Mouse (Mus musculus) stomach, postnatal 0 days (tissue): Measurements from ENCODE around the gene Twf2. TPM values are rescaled to one million over a fixed set of nuclear protein-coding genes. Genes with fewer than 3 reads are reported as not detected.
A peak's percentile ranks its signal among the peaks of the same experiment; 100 is the strongest.

Experiments used
- ATAC-seq: fragments of 200-750 bp; cut with Nextera tagmentation; 2 replicates; pipeline ENCODE4 v1.8.0; 2017; ENCODE audit not compliant: low FRiP score, low TSS enrichment
- DNase-seq: peaks from one replicate; pipeline ENCODE4 v3.0.0-alpha.2; 2016; ENCODE audit warnings: low spot score
- H3K27ac ChIP-seq: fragments of 300-500 bp; sonication (generic); replicated peaks from 2 replicates; pipeline ENCODE4 v1.5.1; 2014; ENCODE audit warnings: mild to moderate bottlenecking, control low read depth
- H3K27me3 ChIP-seq: fragments of 300-500 bp; sonication (generic); 2 replicates; pipeline ENCODE4 v1.6.1; 2014; ENCODE audit warnings: low read length; ENCODE audit not compliant: control insufficient read depth, insufficient read depth
- H3K36me3 ChIP-seq: fragments of 300-500 bp; sonication (generic); 2 replicates; pipeline ENCODE4 v1.6.1; 2014; ENCODE audit warnings: low read length, mixed read lengths; ENCODE audit not compliant: control insufficient read depth, insufficient read depth
- H3K4me1 ChIP-seq: fragments of 300-500 bp; sonication (generic); replicated peaks from 2 replicates; pipeline ENCODE4 v1.6.1; 2014; ENCODE audit warnings: antibody characterized with exemption; ENCODE audit not compliant: control insufficient read depth, insufficient read depth
- H3K4me2 ChIP-seq: fragments of 300-500 bp; sonication (generic); replicated peaks from 2 replicates; pipeline ENCODE4 v1.6.1; 2014; ENCODE audit warnings: low read depth, mild to moderate bottlenecking, control low read depth, moderate library complexity
- H3K4me3 ChIP-seq: fragments of 300-500 bp; sonication (generic); 2 replicates; pipeline ENCODE4 v1.5.1; 2014; ENCODE audit warnings: low read depth, low read length, control low read depth
- H3K9ac ChIP-seq: fragments of 300-500 bp; sonication (generic); 2 replicates; pipeline ENCODE4 v1.6.1; 2014; ENCODE audit warnings: mild to moderate bottlenecking, low read length, control low read depth, mixed read lengths
- H3K9me3 ChIP-seq: fragments of 300-500 bp; sonication (generic); 2 replicates; pipeline ENCODE4 v1.6.1; 2016; ENCODE audit warnings: low read length; ENCODE audit not compliant: control insufficient read depth
- CTCF ChIP-seq: IDR thresholded peaks from 2 replicates; pipeline ENCODE4 v1.5.1; 2016; ENCODE audit warnings: antibody characterized with exemption, low read depth, mild to moderate bottlenecking, moderate library complexity
- EP300 ChIP-seq: optimal IDR thresholded peaks from 2 replicates; pipeline ENCODE3; 2016; ENCODE audit warnings: antibody characterized with exemption
- WGBS: fragments of 180-500 bp; shearing (Covaris S2); extraction: QIAGEN DNeasy Blood & Tissue Kit; methylation state at CpG from one replicate; pipeline ENCODE4 v1.1.7; 2014; 5-methylcytosine and 5-hydroxymethylcytosine counted together
- polyA plus RNA-seq: library from polyadenylated mRNA; unstranded; fragments of >200 nt; fragmentation: Nextera tagmentation; extraction: Ambion mirVana; gene quantifications from 2 replicates; pipeline ENCODE4 v1.2.1, GENCODE M21; 2015

The Twf2 gene
- polyA plus RNA-seq, 1 experiment from 2014 or later: 27.7 TPM

- WGBS: 61% methylated on average over 8 of the region's 8 CpGs
- Histone ChIP-seq H3K9ac (no peak overlapping the region), H3K4me1 (0 out of 2 replicates have a peak, but pooled peaks cover 2% of the 10 kb centered on the region), H3K4me2 (no peak overlapping the region), H3K9me3 (no peaks in the 10 kb centered on the region), H3K36me3 (no peaks in the 10 kb centered on the region), H3K27ac (no peak overlapping the region), H3K4me3 (no peak overlapping the region), H3K27me3 (no peaks in the 10 kb centered on the region)
- no peak for DNase-seq
- TF ChIP-seq CTCF (no peak), EP300 (no peak)
- no peak for ATAC-seq
These were observed 18.1 kb downstream of the Twf2 start for GRCm38 (mm10) chr9:106220894-106221523.

GRCm38 (mm10) chr9:106222261-106222851, 19.4 kb downstream of the Twf2 start, which contains the start of gene Tlr9:
Gene Tlr9 (plus strand): TSS chr9:106222598.
- no peaks in the 10 kb centered on the region for H3K27me3 ChIP-seq
- ATAC-seq: no peak
- H3K27ac ChIP-seq: no peak within 1 kb of the TSS
- no peak within 1 kb of the TSS for H3K4me2 ChIP-seq
- no peaks in the 10 kb centered on the region for H3K36me3 ChIP-seq
- TF ChIP-seq CTCF (no peak), EP300 (no peak)
- no peaks in the 10 kb centered on the region for H3K9me3 ChIP-seq
- WGBS: 63% methylated on average over 4 of the region's 4 CpGs
- 0 out of 2 replicates have a peak, but pooled peaks cover 4% of the 10 kb centered on the region for H3K4me1 ChIP-seq
- H3K4me3 ChIP-seq: no peak within 1 kb of the TSS
- DNase-seq: no peak
- H3K9ac ChIP-seq: no peak within 1 kb of the TSS

DNA sequence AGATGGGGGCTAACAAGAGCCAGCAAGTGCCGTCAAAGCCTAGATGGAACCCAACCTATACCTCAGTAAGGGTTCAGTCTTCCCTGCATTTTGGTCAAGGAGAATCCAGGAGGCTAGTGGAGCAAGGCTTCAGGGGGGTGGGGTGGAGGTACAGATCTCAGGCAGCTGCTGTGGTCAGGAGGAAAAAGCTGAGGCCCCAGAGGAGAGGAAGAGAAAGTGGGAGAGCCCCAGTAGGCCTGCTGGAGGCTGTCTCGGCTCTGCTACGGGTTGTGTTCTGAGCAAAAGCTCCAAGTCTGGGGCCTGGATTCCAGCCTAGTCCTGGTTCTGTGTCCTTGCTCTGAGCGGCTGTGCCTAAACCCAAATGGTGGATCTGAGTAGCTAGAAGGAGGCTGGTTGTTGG, 20.1 kb downstream of the Twf2 start:
- Histone ChIP-seq H3K36me3 (no peaks in the 10 kb centered on the region), H3K27me3 (no peaks in the 10 kb centered on the region), H3K4me1 (0 out of 2 replicates have a peak, but pooled peaks cover 4% of the 10 kb centered on the region), H3K4me2 (no peak overlapping the region), H3K9ac (no peak overlapping the region), H3K4me3 (no peak overlapping the region), H3K27ac (no peak overlapping the region), H3K9me3 (no peaks in the 10 kb centered on the region)
- ATAC-seq (no peak), DNase-seq (no peak)
- TF ChIP-seq CTCF: no peak
- no peak for TF ChIP-seq EP300
- WGBS: 87% methylated on average over 4 of the region's 4 CpGs

GRCm38 (mm10) chr9:106225469-106226150, 22.7 kb downstream of the Twf2 start:
- Histone ChIP-seq H3K27me3 (no peaks in the 10 kb centered on the region), H3K9ac (peak overlapping the region; percentile 52), H3K4me2 (peak overlapping the region; percentile 59), H3K9me3 (no peaks in the 10 kb centered on the region), H3K4me3 (peak overlapping the region; percentile 29), H3K4me1 (0 out of 2 replicates have a peak, but pooled peaks cover 4% of the 10 kb centered on the region), H3K27ac (peak overlapping the region; percentile 70; the same call in 1 of the 2 replicates), H3K36me3 (no peaks in the 10 kb centered on the region)
- no peak for ATAC-seq
- no peak for DNase-seq
- TF ChIP-seq EP300 (no peak), CTCF (no peak)
- WGBS: 63% methylated on average over 24 of the region's 24 CpGs

DNA sequence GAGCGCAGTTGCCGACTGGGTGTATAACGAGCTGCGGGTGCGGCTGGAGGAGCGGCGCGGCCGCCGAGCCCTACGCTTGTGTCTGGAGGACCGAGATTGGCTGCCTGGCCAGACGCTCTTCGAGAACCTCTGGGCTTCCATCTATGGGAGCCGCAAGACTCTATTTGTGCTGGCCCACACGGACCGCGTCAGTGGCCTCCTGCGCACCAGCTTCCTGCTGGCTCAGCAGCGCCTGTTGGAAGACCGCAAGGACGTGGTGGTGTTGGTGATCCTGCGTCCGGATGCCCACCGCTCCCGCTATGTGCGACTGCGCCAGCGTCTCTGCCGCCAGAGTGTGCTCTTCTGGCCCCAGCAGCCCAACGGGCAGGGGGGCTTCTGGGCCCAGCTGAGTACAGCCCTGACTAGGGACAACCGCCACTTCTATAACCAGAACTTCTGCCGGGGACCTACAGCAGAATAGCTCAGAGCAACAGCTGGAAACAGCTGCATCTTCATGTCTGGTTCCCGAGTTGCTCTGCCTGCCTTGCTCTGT, 23.3 kb downstream of the Twf2 start:
- Histone ChIP-seq H3K9me3 (no peaks in the 10 kb centered on the region), H3K4me3 (peak overlapping the region; percentile 29), H3K4me1 (0 out of 2 replicates have a peak, but pooled peaks cover 4% of the 10 kb centered on the region), H3K27ac (peak overlapping the region; percentile 70), H3K27me3 (no peaks in the 10 kb centered on the region), H3K9ac (peak overlapping the region; percentile 52), H3K36me3 (no peaks in the 10 kb centered on the region), H3K4me2 (peak overlapping the region; percentile 59)
- ATAC-seq (peak; percentile 36), DNase-seq (peak; percentile 51)
- WGBS: 4% methylated on average over 34 of the region's 34 CpGs
- TF ChIP-seq CTCF (peak; percentile 66), EP300 (no peak)
